Mouse (Mus musculus) heart, postnatal 0 days (tissue): ENCODE measurements at regions not wholly inside any gene's neighbourhood (a gene's known extent, or its start where the extent isn't known, plus 50 kb on each side); places are given as distances from the start of the nearest gene placed in this dataset.

Source experiments
- ATAC-seq: fragments of 200-750 bp; cut with Nextera tagmentation; 2 replicates; pipeline ENCODE4 v1.8.0; 2017; ENCODE audit warnings: low read depth, moderate number of reproducible peaks, moderate library complexity; ENCODE audit not compliant: insufficient read depth
- DNase-seq: peaks from one replicate; pipeline ENCODE4 v3.0.0-alpha.2; 2016; ENCODE audit warnings: low spot score
- H3K27ac ChIP-seq: fragments of 300-500 bp; sonication (generic); 2 replicates; pipeline ENCODE4 v1.5.1; 2014; ENCODE audit warnings: low read depth, mild to moderate bottlenecking
- H3K27me3 ChIP-seq: fragments of 300-500 bp; sonication (generic); 2 replicates; pipeline ENCODE4 v1.6.1; 2014; ENCODE audit warnings: low read length, mixed read lengths; ENCODE audit not compliant: control insufficient read depth, insufficient read depth
- H3K36me3 ChIP-seq: fragments of 300-500 bp; sonication (generic); replicated peaks from 2 replicates; pipeline ENCODE4 v1.6.1; 2014; ENCODE audit warnings: low read length, mixed read lengths; ENCODE audit not compliant: control insufficient read depth, insufficient read depth
- H3K4me1 ChIP-seq: fragments of 300-500 bp; sonication (generic); 2 replicates; pipeline ENCODE4 v1.6.1; 2014; ENCODE audit warnings: antibody characterized with exemption; ENCODE audit not compliant: control insufficient read depth, insufficient read depth
- H3K4me2 ChIP-seq: fragments of 300-500 bp; sonication (generic); 2 replicates; pipeline ENCODE4 v1.6.1; 2014; ENCODE audit warnings: low read depth, mild to moderate bottlenecking, low read length, moderate library complexity
- H3K4me3 ChIP-seq: fragments of 300-500 bp; sonication (generic); 2 replicates; pipeline ENCODE4 v1.5.1; 2014; ENCODE audit warnings: low read depth, low read length
- H3K9ac ChIP-seq: fragments of 300-500 bp; sonication (generic); replicated peaks from 2 replicates; pipeline ENCODE4 v1.6.1; 2014; ENCODE audit warnings: low read depth, low read length, mixed read lengths
- H3K9me3 ChIP-seq: fragments of 300-500 bp; sonication (generic); replicated peaks from 2 replicates; pipeline ENCODE4 v1.6.1; 2016; ENCODE audit warnings: low read length; ENCODE audit not compliant: control insufficient read depth
- CTCF ChIP-seq: IDR thresholded peaks from 2 replicates; pipeline ENCODE4 v1.5.1; 2016; ENCODE audit warnings: antibody characterized with exemption, control low read depth, low read depth
- EP300 ChIP-seq: IDR thresholded peaks from 2 replicates; pipeline ENCODE4 v1.6.1; 2016; ENCODE audit warnings: antibody characterized with exemption, low read depth
- WGBS: fragments of 180-500 bp; shearing (Covaris S2); extraction: QIAGEN DNeasy Blood & Tissue Kit; methylation state at CpG from one replicate; pipeline ENCODE4 v1.1.7; 2014; 5-methylcytosine and 5-hydroxymethylcytosine counted together

GRCm38 (mm10) chr10:117439206-117440110 is 59.6 kb upstream of the Cpsf6 start:
- Histone ChIP-seq H3K9me3 (no peaks in the 10 kb centered on the region), H3K4me3 (no peak overlapping the region), H3K27me3 (no peaks in the 10 kb centered on the region; the same call in 1 of the 2 replicates), H3K4me1 (peaks cover 4% of the 10 kb centered on the region; the same call in 1 of the 2 replicates), H3K9ac (no peak overlapping the region), H3K36me3 (no peaks in the 10 kb centered on the region), H3K4me2 (no peak overlapping the region), H3K27ac (no peak overlapping the region)
- WGBS, result 90% methylated on average over 3 of the region's 3 CpGs
- no peak for ATAC-seq
- TF ChIP-seq CTCF (no peak), EP300 (no peak)
- DNase-seq, result no peak

- no peak overlapping the region for H3K4me2 ChIP-seq
Observed at GRCm38 (mm10) chr10:117438614-117439193, 58.9 kb upstream of the Cpsf6 start.

DNA sequence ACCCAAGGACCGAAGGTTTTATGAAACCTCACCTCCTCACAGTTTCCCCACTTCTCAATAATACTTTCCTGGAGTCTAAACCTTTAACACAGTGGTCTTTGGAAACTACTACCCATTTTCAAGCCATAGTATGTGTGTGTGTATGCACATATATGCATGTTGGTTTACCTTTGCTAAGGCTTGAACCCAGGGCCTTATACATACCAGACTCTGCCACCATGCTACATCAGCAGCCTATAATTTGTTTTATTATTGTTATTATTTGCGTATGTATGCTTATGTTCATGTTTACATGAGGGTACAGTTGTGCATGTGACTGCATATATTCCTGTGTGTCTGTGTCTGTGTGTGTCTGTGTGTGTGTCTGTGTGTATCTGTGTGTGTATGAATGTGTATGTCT is 58.2 kb upstream of the Cpsf6 start:
- Histone ChIP-seq H3K9ac (no peak overlapping the region), H3K4me3 (no peak overlapping the region), H3K36me3 (no peaks in the 10 kb centered on the region), H3K9me3 (no peaks in the 10 kb centered on the region), H3K4me1 (peaks cover 4% of the 10 kb centered on the region; the same call in 1 of the 2 replicates), H3K27ac (no peak overlapping the region), H3K4me2 (no peak overlapping the region), H3K27me3 (no peaks in the 10 kb centered on the region; the same call in 1 of the 2 replicates)
- ATAC-seq, result no peak
- DNase-seq, result no peak
- TF ChIP-seq CTCF (no peak), EP300 (no peak)
- WGBS, result 83% methylated on average over 2 of the region's 2 CpGs

More at GRCm38 (mm10) chr10:117438614-117439193, 58.9 kb upstream of the Cpsf6 start:
- H3K27me3 ChIP-seq, result no peaks in the 10 kb centered on the region; the same call in 1 of the 2 replicates
- ATAC-seq, result no peak
- no peak overlapping the region for H3K9ac ChIP-seq
- H3K9me3 ChIP-seq, result no peaks in the 10 kb centered on the region
- no peaks in the 10 kb centered on the region for H3K36me3 ChIP-seq
- DNase-seq, result no peak
- H3K27ac ChIP-seq, result no peak overlapping the region
- H3K4me1 ChIP-seq, result peaks cover 4% of the 10 kb centered on the region; the same call in 1 of the 2 replicates
- H3K4me3 ChIP-seq, result no peak overlapping the region
- WGBS, result 91% methylated on average over 3 of the region's 3 CpGs
- no peak for TF ChIP-seq EP300
- no peak for TF ChIP-seq CTCF

GRCm38 (mm10) chr10:117436875-117437715 is 57.3 kb upstream of the Cpsf6 start:
- WGBS, result 51% methylated on average over 27 of the region's 27 CpGs
- DNase-seq (peak; percentile 33), ATAC-seq (no peak)
- no peaks in the 10 kb centered on the region for H3K36me3 ChIP-seq
- H3K4me1 ChIP-seq, result peaks cover 4% of the 10 kb centered on the region; the same call in 1 of the 2 replicates
- H3K27me3 ChIP-seq, result no peaks in the 10 kb centered on the region; the same call in 1 of the 2 replicates
- no peak overlapping the region for H3K4me3 ChIP-seq
- no peaks in the 10 kb centered on the region for H3K9me3 ChIP-seq
- TF ChIP-seq EP300, result no peak
- peak; percentile 53 for TF ChIP-seq CTCF
- no peak overlapping the region for H3K9ac ChIP-seq
- 0 out of 2 replicates have a peak overlapping the region, but pooled peaks have one; percentile 4 for H3K4me2 ChIP-seq
- no peak overlapping the region for H3K27ac ChIP-seq

DNA sequence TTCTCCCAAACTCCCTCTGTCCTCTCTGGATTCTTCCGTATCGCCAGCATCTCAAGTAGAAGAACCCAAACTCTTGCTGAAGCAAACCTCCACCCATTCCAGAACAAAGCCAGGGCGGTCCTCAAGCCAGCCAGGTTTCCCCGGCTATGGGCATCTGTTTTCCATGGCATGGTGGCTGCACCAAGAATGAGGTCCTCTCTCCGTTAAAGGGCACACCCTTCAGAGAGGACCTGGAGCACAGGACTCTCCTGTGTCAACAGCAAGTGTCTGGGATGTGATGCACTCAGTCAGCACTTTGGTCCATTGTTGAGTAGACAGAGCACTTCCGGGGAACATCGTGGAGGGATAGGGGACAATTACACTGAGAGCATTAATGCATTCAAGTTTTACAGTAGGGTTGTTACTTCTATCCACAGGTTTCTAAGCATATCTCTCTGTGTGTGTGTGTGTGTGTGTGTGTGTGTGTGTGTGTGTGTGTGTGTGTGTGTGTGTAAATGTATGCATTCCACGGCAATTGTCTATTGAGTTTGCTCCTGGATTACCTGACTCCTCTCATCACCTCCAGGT is 56.6 kb upstream of the Cpsf6 start:
- H3K4me1 ChIP-seq, result peaks cover 4% of the 10 kb centered on the region; the same call in 1 of the 2 replicates
- H3K9ac ChIP-seq, result no peak overlapping the region
- DNase-seq (no peak), ATAC-seq (no peak)
- H3K4me2 ChIP-seq, result no peak overlapping the region
- TF ChIP-seq EP300 (no peak), CTCF (no peak)
- no peaks in the 10 kb centered on the region for H3K9me3 ChIP-seq
- no peaks in the 10 kb centered on the region for H3K36me3 ChIP-seq
- no peaks in the 10 kb centered on the region; the same call in 1 of the 2 replicates for H3K27me3 ChIP-seq
- H3K4me3 ChIP-seq, result no peak overlapping the region
- 46% methylated on average over 8 of the region's 8 CpGs for WGBS
- H3K27ac ChIP-seq, result no peak overlapping the region
